In genomic region chr14:8218730-8219380, GRCm38 (mm10) we compare ENCODE assay signal across 8 mouse cellular contexts. TPM values are rescaled to one million over a fixed set of nuclear protein-coding genes. Genes with fewer than 3 reads are reported as not detected.
A peak's percentile ranks its signal among the peaks of the same experiment; 100 is the strongest.
DNase-seq lines count a peak whose midpoint lies in the region; ATAC-seq and TF ChIP-seq lines count a peak whose summit lies in the region.

No protein-coding gene starts in this region.

- H3K36me3 ChIP-seq in hindbrain, embryonic 15.5 days: peaks cover 10% of the 10 kb centered on the region
- peaks cover 2% of the 10 kb centered on the region; the same call in 1 of the 2 replicates for H3K36me3 ChIP-seq in neural tube, embryonic 11.5 days (ENCODE audit: control insufficient read depth, insufficient read depth, low read length)

- no peak for TF ChIP-seq CTCF in gastrocnemius, adult 2 months (IDR thresholded peaks at IDR 0.05)

- 12% methylated on average over 10 of the region's 10 CpGs for WGBS in hindbrain, embryonic 15.5 days
- WGBS in neural tube, embryonic 11.5 days: 12% methylated on average over 10 of the region's 10 CpGs

- intact Hi-C loops in gastrocnemius, adult 2 months (cut with DNase I): loop anchor here (5.0 kb wide), 1 partner anchor 38 kb away; the partner anchor contains the start of gene Acox2
- intact Hi-C loops in gastrocnemius, postnatal 36 days (cut with DNase I): no loop called here
- intact Hi-C loops in left cerebral cortex, postnatal 14 days (cut with DNase I): loop anchor here (5.0 kb wide), 2 partner anchors 122 to 128 kb away; partner anchors contain the start of gene Pxk

- ATAC-seq in hindbrain, embryonic 15.5 days (ENCODE audit: low FRiP score, low read depth): no peak
- ATAC-seq in neural tube, embryonic 11.5 days (ENCODE audit: insufficient read depth, low FRiP score, low TSS enrichment): no peak
- ATAC-seq in frontal cortex, adult (ENCODE audit: low TSS enrichment): no peak

- peak overlapping the region; percentile 0; the same call in 1 of the 2 replicates for H3K27ac ChIP-seq in gastrocnemius, adult 2 months
- H3K27ac ChIP-seq in hindbrain, embryonic 15.5 days (replicated peaks): peak overlapping the region; percentile 26; the same call in 1 of the 2 replicates
- H3K27ac ChIP-seq in neural tube, embryonic 11.5 days (ENCODE audit: low read depth, low read length): no peak overlapping the region

- DNase-seq in gastrocnemius, adult 2 months: no peak
- no peak for DNase-seq in gastrocnemius, postnatal 36 days
- peak; percentile 63 to 66 for DNase-seq in cerebellum, postnatal 25 days
- DNase-seq in neural tube, embryonic 11.5 days (ENCODE audit: low spot score): peak; percentile 48
- DNase-seq in layer of hippocampus, postnatal 25 days (ENCODE audit: extremely low spot score in 1 of 2, low spot score in 1 of 2): no peak
- DNase-seq in left cerebral cortex, postnatal 14 days (ENCODE audit: low spot score in 2 of 2): no peak

- 0 out of 2 replicates have a peak, but pooled peaks cover 7% of the 10 kb centered on the region for H3K27me3 ChIP-seq in hindbrain, embryonic 15.5 days
- peaks cover 8% of the 10 kb centered on the region; the same call in 1 of the 2 replicates for H3K27me3 ChIP-seq in neural tube, embryonic 11.5 days (ENCODE audit: control insufficient read depth, insufficient read depth, low read length)

- H3K9ac ChIP-seq in hindbrain, embryonic 15.5 days: no peak overlapping the region
- H3K9ac ChIP-seq in neural tube, embryonic 11.5 days (ENCODE audit: low read length): no peak overlapping the region

- H3K9me3 ChIP-seq in hindbrain, embryonic 15.5 days: no peaks in the 10 kb centered on the region
- H3K9me3 ChIP-seq in neural tube, embryonic 11.5 days (ENCODE audit: control insufficient read depth, low read length): no peaks in the 10 kb centered on the region

- H3K4me2 ChIP-seq in hindbrain, embryonic 15.5 days: peak overlapping the region; percentile 10; the same call in 1 of the 2 replicates
- H3K4me2 ChIP-seq in neural tube, embryonic 11.5 days (ENCODE audit: low read depth): 0 out of 2 replicates have a peak overlapping the region, but pooled peaks have one; percentile 8

- peaks cover 36% of the 10 kb centered on the region for H3K4me1 ChIP-seq in hindbrain, embryonic 15.5 days (replicated peaks)
- peaks cover 17% of the 10 kb centered on the region for H3K4me1 ChIP-seq in neural tube, embryonic 11.5 days (ENCODE audit: control insufficient read depth, insufficient read depth, low read length)

- H3K4me3 ChIP-seq in gastrocnemius, adult 2 months: no peak overlapping the region
- no peak overlapping the region for H3K4me3 ChIP-seq in hindbrain, embryonic 15.5 days
- no peak overlapping the region for H3K4me3 ChIP-seq in neural tube, embryonic 11.5 days (ENCODE audit: low read depth, low read length)

RNA-seq across cellular contexts. Expression of gene Kctd6, which starts 4.9 kb away (rescaled TPM):
- total RNA-seq in gastrocnemius, adult 2 months (2021): 1 to 10 TPM; 7.7 to 9.3 TPM
- total RNA-seq in gastrocnemius, postnatal 36 days (2021): 1 to 10 TPM; 5.7 to 7.7 TPM
- 20.8 and 22.2 TPM in 2 replicates for polyA plus RNA-seq in hindbrain, embryonic 15.5 days (2015; fragmentation: Nextera tagmentation; extraction: Ambion mirVana)
- polyA plus RNA-seq in neural tube, embryonic 11.5 days (2014; fragmentation: Nextera tagmentation; extraction: Ambion mirVana): 15.5 and 17.8 TPM in 2 replicates
- 10 to 100 TPM; 61.0 to 64.5 TPM for total RNA-seq in layer of hippocampus, postnatal 25 days (2021)
- total RNA-seq in left cerebral cortex, postnatal 14 days (2021): 10 to 100 TPM; 37.5 to 37.8 TPM

RNA-seq across cellular contexts. Expression of gene Acox2, which starts 40.3 kb away (rescaled TPM):
- total RNA-seq in gastrocnemius, adult 2 months (2021): under 1 TPM; 0.28 to 0.54 TPM
- under 1 TPM in 1 of 2 experiments, not detected in 1; 0.37 TPM for total RNA-seq in gastrocnemius, postnatal 36 days (2021)
- 0.13 TPM in 1 of 2 replicates, not detected in the other for polyA plus RNA-seq in hindbrain, embryonic 15.5 days (2015; fragmentation: Nextera tagmentation; extraction: Ambion mirVana)
- 0.20 TPM in 1 of 2 replicates, not detected in the other for polyA plus RNA-seq in neural tube, embryonic 11.5 days (2014; fragmentation: Nextera tagmentation; extraction: Ambion mirVana)
- under 1 TPM in 1 of 2 experiments, not detected in 1; 0.37 TPM for total RNA-seq in layer of hippocampus, postnatal 25 days (2021)
- not detected for total RNA-seq in left cerebral cortex, postnatal 14 days (2021)

RNA-seq across cellular contexts. Expression of gene Pdhb, which starts 46.0 kb away (rescaled TPM):
- total RNA-seq in gastrocnemius, adult 2 months (2021): 100 to 1,000 TPM; 268 to 370 TPM
- 100 to 1,000 TPM; 307 to 316 TPM for total RNA-seq in gastrocnemius, postnatal 36 days (2021)
- 248 and 260 TPM in 2 replicates for polyA plus RNA-seq in hindbrain, embryonic 15.5 days (2015; fragmentation: Nextera tagmentation; extraction: Ambion mirVana)
- polyA plus RNA-seq in neural tube, embryonic 11.5 days (2014; fragmentation: Nextera tagmentation; extraction: Ambion mirVana): 219 and 225 TPM in 2 replicates
- total RNA-seq in layer of hippocampus, postnatal 25 days (2021): 100 to 1,000 TPM; 184 to 202 TPM
- total RNA-seq in left cerebral cortex, postnatal 14 days (2021): 100 to 1,000 TPM; 201 to 206 TPM

Comparison
In these comparisons a context has a peak if more than half of its experiments do, and no peak if none do; other contexts are left out.
1. DNase-seq: peak in cerebellum, postnatal 25 days (2 of 2) and neural tube, embryonic 11.5 days (single experiment); none in gastrocnemius, adult 2 months (single experiment), gastrocnemius, postnatal 36 days (0 of 2), layer of hippocampus, postnatal 25 days (0 of 2) and left cerebral cortex, postnatal 14 days (0 of 2).